Mouse (Mus musculus) lung, postnatal 25 days (tissue): ENCODE measurements at regions not wholly inside any gene's neighbourhood (a gene's known extent, or its start where the extent isn't known, plus 50 kb on each side); places are given as distances from the start of the nearest gene placed in this dataset.

Experiments used
- DNase-seq: peaks from one replicate; pipeline ENCODE4 v3.0.0; 2022; ENCODE audit warnings: low spot score

DNA sequence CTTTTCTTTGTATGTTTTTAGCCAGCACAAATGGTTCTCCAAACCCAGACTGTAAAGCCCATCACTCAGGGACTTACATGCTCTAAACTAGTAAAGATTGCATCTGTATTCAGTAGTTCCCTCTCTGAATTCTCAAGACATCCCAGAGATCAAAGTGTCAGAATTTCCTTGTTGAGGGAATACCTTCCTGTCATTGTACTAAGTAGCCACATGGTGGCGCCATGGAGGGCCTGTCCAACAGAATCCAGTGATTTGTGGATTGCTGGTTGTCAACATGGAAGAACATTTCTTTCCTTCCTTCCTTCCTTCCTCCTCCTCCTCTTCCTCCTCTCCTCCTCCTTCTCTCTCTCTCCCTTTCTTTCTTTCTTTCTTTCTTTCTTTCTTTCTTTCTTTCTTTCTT is 93.6 kb upstream of the Trpm1 start:
- DNase-seq, result no peak

DNA sequence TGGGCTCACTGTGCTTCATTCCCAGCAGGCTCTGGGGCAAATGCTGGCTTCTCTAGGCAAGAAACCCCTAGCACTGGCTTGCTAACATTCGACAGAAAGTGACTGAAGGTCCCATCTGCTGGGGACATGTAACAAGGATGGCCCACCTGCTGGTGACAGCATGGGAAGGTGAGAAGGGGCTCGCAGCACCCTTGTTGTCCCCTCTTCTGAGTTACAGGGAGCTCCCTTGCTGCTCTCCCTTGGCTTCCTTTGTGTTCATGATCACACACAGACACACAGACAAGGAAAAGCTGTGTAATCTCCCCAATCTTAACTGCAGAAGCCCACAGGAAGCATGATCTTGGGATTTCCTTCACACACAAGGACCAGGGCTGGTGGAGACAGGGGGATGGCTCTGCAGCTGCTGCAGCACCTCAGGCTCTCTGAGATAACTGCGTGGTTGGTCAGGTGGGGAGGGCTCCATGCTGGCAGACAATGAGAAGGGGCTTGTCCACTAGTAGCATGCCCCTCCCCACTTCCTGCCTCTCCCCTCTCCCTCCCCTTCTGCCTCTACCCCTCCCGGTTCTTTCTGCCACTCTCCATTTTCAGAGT is 95.3 kb upstream of the Trpm1 start:
- no peak for DNase-seq

DNA sequence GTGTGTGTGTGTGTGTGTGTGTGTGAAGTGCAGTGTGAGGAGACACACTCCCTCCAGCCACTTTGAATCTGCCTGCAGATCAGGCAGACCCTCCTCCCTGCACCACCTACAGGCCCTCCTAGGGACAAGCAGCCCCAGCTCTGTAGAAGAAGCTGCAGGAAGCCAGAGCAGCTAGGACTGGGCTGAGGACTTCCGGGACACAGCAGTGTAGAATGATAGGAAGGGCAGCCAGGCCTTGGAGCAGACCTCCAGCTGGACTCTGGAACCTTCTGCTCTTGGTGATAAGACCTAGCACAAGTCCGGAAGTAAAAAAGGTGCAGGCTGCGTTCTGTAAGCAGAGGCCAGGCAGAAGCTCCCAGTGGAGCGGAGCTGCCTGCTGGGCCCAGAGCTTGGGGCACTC is 95.8 kb upstream of the Trpm1 start:
- peak; percentile 59 for DNase-seq

DNA sequence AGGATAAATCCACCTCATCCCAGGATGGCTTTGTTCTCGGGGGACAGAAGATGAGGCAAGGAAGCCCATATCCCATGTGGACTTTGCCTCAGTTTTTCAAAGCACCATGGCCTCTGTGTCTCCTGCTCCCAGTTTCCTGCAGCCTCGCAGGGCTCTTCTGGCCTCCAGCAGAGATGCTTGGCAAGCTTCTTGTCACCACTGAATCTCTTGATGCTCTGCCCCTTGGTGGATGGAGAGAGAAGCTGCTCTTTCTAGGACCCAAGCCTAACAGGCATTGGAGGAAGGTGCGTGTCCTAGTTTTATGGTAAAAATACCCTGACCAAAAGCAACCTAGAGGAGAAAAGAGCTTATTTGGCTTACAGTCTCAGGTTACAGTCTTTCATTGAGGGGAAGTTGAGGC is 97.1 kb upstream of the Trpm1 start:
- no peak for DNase-seq

DNA sequence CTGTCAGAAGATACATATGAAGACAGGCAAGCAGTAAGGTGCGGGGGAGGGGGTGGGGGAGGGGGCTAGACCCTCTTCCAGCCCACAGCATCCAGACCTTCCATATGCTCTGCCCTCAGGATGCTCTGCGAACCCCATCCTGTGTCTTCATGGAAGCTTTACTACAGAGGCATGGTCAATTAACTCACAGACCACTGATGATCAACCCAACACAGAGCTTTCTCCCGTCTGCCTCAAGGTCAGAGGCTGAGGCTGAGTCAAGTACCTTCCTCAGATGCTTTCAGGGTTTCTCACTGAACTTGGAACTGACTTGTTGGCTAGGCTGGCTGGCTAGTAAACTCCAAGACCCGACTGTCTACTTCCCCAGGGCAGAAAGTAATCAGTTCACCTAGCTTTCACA is 98.6 kb upstream of the Trpm1 start:
- DNase-seq, result no peak

DNA sequence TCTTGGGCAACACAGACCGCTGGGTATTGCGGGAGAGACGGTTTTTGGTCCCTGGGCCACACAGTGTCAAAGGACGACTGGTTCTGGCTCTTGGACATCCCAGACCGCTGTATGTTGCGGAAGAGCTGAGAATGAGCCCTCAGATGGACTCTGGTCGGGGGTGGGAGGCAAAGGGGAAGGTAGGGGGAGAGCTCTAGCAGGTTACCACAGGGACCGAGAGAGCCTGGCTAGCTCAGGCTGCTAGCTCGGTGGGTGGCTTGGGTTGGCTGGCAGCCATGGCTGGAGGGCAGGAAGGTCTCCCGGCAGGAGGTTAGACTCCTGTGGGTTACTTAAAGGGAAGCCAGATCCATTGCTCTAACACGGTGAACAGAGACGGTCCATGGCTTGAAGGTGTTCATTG is 99.9 kb upstream of the Trpm1 start:
- no peak for DNase-seq

DNA sequence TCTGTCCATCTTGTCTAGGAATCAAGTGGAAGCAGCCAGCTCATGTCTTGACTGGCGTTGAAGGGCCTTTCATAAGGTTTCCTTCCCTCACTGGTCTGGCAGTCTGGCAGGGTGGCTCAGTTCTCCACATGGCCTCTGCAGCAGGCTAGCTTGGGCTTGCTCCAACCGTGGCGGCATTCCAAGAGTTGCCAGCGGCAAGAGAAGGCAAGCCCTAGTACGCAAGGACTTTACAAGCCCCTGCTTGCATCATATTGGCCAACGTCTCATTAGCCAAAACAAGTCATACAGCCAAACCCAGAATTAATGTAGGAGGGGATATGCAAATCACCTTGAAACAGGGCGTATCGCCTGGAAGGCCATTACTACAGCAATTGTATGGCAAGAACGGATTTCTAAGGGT is 101.2 kb upstream of the Trpm1 start:
- DNase-seq, result no peak

DNA sequence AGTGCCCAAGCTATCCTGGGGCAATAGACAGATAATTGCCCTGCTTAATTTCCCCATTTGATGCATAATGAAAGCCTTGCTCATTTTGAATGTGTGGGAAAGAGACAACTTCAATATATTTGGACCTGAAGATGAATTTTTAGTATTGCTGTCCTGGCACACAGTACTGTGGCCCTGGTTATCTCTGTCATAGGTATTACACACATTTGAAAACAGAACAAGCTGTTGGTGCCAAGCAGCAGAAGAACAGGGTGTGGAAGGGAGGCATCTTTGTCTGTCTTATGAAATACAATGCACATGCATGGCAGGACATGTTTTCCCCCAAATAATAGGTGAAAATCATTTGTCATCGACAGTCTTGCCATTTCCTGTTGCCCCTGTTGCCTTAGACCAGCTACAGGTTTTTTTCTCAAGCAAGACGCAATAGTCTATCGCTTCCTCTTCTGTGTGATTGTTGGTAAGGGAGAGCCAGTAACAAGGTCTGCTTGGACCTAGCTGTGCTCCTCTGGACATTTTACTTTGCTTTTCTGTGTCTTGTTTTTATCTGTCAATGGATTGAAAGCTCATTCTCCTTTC is 102.7 kb upstream of the Trpm1 start:
- no peak for DNase-seq

DNA sequence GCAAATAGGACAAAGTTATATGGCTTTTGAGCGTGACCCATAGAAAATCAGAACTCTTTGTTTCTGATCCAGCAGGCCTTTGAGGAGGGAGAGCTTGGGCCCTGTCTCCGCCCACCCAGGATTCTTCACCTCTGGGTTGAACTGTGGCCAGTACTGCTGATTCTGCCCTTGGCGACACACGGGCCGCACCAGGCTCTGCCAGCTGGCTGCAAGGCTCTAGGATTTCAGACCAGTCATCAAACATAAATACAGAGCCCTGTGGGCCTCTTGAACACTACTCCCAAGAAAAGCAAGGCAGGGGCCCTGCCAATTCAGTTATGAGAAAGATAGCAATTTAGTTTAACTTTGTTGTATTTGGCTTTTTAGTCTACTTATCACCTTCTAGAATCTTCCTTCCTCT is 103.4 kb upstream of the Trpm1 start:
- DNase-seq, result no peak

DNA sequence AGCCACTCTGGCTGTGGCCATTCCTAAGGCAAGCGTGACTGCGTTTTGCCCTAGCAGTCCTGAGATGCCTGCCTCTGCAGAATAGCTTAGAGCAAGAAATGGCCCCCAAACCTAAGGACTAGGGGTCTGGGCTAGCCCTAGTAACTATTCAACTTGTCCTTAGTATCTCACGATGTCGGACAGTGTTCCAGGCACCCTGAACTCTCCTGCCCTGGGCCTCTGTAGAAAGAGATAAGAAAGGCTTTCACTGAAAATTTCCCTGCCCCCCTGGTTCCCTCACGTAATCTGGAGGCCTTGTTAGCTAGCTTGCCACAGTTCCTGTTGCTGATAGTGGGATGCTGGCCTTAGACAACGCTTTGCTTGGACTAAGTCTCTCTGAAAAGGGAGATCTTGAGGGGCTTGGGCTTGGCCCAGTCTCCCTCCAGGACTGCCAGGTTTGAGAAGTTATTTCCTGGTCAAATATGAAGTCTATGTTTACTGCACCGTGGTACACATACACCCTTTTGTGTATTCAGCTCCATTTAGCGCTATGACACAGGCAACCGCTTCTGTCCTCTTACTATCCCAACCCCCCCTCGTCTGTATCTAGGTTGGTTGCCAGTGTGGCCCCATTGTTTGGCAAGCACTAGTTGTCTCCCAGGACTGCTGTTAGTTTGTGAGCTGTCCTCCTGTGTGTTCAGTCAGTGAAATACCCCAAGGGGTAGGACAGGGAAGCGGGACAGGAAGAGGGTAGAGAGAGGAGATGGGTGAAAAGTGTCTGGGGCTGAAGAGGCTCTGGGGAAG is 104.3 kb upstream of the Trpm1 start:
- peak; percentile 37 for DNase-seq

DNA sequence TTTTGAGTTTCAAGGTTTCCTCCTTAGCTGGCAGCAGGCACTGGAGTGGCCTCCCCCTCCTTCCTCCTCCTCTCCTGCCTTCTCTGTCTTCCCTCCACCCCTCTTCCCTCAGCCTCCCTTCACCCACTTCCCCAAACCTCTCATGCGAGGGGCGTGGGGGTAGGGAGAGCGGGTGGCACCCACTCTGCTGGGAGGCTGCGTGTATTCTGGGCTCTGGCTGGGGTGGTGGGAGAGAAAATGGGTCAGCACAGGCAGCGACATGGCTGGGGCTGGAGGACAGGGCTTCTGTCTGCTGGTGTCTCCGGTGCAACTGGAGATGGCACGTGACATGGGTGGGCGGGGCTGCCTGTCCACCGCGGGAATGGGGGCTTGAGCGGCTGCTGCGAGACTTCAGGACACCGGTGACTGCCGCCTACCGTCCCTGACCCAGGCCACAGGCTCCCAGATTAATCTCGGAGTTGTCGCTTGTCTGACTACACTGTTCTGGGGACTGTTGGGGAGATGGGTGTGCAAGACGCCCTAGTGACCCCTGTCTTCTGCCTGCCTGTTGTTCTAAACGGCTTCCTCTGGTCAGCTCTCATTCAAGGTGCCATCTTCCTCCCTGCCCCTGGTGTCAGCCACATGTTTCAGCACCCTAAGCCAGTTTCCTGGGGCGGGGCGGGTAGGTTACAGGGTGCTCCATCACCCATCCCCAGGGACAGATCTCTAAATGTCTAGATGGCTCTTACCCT is 105.0 kb upstream of the Trpm1 start:
- no peak for DNase-seq

DNA sequence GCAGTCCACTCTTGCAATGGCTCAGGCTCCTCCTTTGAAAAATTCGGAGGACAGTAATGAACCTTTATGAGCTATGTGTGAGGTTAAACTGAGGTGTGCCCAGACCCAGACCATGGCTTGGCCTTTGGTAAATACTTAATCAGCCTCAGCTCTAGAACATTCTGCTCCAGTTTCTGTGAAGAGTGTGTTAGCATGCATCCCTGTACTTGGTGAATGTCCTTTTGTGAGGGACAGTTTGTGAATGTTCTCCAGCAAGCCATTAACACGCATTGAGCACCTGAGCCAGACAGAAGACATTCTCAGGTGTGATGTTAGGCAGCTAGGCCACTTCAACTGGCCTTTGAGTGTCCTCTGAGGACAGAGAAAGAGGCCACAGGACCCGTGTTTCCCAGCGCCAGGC is 105.8 kb upstream of the Trpm1 start:
- DNase-seq, result no peak

DNA sequence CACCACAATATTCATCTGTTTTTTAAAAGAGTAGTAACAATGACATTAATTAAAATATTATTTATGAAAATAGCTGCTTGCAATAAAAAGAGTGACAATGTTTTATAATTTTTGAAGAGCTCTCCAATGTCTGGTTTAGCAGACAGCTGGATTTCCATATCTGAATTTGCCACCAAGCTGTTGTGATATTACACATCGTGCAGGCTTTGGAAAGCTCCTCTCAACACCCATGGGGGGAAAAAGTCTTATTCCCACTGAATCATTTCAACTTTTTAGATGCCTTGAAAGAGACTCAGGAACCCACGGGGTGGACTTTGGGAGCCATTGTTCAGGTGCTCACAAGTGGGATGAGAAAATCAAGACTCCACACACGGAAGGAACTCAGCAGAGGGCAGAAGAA is 106.6 kb upstream of the Klf13 start:
- no peak for DNase-seq

DNA sequence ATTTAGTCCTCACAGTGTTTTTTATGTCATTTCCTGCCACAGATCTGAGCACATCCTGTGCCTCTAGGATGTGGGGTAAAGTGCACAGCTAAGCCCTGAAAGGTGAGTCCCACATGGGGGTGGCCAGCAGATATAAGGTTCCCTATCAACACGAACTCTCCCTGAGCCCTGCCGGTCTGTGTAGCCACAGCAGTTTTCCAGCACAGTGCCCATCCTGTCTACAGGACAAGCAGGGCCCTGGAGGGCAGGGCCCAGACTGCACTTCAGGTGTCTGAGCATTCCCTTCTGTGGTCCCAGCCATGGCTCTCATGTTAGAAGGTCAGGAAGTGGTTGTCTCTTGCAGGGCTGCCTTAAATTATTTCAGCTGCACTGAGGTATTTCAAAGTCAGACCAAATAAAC is 104.3 kb upstream of the Klf13 start:
- no peak for DNase-seq

DNA sequence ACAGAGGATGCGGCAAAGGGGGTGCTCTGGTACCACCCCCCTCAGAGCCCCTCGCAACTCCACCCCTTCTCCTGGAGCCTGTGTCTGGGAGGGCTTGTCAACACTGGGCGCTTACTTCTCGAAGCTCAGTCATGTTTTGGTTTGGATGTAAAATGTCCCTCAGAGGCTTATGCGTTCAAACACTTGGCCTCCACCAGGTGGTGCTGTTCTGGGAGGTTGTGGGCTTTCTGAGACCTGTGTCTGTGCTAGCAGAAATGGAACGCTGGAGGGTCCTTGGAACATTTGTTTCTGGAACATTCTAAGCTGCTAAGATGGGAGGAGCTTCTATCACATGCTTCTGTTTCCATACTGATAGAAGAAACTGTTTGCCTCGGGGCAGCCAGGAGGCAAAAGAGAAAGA is 102.6 kb upstream of the Klf13 start:
- no peak for DNase-seq

DNA sequence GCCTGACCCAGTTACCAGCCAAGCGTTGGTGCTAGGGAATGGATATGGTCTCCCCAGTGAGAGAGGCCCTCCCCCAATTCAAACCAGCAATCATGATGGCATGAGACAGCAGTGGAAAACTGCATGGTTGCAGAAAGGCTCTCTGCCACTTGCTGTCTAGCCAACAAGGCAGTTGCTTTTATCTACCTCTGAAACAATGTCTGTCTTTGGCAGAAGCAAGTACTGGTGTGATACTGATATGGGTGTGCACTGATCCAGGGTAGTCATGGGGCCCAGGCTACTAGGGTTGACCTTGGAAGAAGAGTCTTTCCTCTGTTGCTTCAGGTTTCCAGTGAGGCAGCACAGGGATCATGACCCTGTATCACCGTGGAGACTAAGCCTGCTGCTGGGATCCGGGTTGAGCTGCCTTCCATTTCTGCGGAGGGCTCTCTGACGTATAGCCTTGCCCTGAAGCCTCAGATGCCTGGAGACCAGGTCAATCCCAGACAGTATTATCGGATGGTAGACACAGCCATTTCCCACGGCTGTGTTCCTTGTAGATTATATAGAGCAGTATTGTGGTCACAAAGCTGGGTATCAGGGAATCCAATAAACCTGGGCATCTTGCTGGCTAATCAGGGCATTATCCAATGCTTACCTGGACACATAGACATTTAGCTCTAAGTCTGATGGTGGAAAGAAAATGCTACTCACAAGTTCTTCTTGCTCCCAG is 101.5 kb upstream of the Klf13 start:
- no peak for DNase-seq

DNA sequence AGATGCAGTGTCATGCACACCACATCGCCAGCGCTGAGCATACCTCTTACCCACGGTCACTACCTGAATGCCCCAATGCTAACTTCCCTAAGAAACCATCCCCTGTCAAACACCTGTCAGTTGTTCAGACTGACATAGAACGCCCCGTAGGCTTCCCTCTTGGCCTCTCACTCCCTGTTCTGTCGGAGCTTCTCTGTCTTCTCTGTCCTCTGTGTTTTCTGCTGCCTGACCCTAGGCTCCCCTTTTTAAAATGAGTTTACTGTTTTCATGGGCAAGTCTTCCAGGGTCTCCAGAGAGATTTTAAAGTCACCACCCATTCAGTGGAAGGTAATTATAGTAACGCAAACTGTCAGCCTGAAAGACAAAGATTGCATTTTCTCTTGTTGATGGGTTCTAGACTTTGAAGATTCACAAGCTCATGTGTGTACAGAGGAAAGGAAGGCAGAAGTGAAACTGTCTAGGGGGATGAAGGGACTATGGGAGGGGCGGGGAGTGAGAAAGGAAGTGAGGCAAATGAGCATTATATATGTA is 99.1 kb upstream of the Klf13 start:
- DNase-seq, result no peak

DNA sequence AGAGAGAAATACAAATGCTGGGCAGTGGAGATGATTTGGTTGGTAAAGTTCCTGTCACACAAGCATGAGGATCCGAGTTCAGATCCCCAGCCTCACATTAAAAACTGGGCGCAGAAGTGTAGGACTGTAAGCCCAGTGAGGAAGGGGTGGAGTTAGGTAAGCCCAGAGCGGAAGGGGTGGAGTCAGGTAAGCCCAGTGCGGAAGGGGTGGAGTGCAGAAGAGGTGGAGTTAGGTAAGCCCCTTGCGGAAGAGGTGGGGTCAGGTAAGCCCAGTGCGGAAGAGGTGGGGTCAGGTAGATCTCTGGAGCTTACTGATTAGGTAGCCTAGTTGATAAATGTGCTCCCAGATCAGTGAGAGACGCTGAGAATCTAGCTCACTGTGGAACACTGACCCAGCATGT is 97.4 kb upstream of the Klf13 start:
- DNase-seq, result no peak

DNA sequence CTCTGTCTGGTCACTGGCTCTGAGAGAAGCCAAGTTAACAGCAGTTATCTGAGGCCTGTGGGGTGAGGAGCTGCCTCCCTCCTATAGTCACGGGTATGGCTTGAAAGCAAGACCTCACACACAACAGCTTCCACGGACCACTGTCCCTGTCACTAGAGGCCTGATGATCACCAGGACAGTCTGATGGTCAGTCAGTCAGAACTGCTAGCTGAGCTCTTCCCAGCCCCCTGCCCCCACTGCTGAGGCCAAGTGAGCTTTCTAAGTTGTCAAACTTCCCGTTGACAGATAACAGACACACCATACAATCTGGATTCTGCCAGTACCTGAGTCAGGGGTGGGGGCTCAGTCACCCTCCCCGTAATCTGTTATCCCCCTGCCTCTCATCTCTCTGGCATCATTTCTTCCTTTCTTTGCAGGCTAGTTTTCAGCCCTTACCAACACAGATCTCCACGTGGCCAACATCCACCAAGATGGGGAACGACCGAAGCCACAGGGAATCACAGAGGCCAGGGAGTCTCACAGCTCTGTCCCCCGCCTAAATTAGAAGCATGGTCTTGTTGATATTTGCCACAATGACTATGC is 96.4 kb upstream of the Klf13 start:
- DNase-seq, result no peak

DNA sequence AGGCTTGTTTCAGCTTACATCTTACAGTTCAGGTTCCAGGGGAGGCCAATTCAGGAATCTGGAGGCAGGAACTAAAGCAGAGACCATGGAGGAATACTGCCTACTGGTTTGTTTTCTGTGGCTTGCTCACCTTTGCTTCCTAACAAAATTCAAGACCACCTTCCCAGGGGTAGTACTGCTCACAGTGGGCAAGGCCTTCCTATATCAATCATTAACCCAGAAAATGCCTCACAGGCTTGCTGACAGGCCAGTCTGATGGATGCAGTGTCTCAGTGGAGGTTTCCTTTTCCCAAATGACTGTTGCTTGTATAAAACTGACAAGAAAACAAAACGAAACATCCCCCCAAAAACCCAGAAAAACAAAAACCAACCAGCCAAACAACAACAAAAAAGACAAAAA is 95.8 kb upstream of the Klf13 start:
- DNase-seq, result no peak

DNA sequence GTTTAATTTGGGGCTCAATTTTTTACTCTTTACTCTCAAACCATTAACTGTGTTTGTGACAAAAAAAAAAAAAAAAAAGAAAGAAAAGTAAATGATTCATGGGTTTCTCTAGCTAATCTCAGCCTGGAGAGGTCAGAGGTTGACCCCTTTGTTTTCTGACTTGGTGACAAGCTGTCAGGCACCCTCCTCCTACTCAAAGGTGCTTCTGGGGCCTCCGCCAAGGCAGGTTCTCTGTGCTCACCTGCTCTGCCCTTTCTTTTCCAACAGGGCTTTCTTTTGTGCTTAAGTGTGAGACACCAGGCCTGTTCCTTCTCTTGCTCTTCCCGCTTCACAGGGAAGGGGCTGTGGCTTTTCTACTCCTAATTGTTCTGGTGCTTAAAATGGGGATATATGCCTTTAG is 94.7 kb upstream of the Klf13 start:
- no peak for DNase-seq

DNA sequence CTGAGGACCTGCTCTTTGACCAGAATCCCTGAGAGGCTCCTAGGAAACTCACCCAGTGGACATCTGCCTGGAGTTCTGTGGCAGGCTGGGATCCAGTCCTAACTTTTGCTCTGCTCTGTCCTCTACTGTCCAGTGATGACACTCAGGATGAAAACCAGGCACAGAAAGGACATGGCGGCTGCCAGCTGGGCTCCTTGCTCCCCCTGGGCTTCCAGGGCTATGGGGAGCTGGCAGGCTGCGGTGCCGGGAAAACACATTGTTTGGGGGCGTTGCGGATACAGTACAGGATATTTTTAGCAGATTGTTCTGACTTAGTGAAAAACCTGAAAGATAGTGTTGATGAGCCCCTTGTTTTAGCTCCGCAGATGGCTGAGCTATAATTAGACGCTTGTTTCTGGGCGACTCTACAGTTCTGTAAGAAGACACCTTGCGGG is 94.2 kb upstream of the Klf13 start:
- DNase-seq, result no peak
